Mouse (Mus musculus) myocyte (in vitro differentiated cells): Measurements from ENCODE around the gene Tchp.

Experiments
- CEBPB ChIP-seq: IDR thresholded peaks from 2 replicates; pipeline ENCODE4 v1.6.1; 2011; ENCODE audit warnings: mild to moderate bottlenecking, moderate library complexity; ENCODE audit not compliant: poor library complexity, insufficient read depth, severe bottlenecking
- E2F4 ChIP-seq: IDR thresholded peaks from one replicate; pipeline ENCODE4 v1.6.1; 2011; ENCODE audit warnings: mild to moderate bottlenecking, control low read depth, moderate library complexity; ENCODE audit not compliant: insufficient read depth
- MAX ChIP-seq: IDR thresholded peaks from one replicate; pipeline ENCODE4 v1.6.1; 2011; ENCODE audit warnings: low read depth, mild to moderate bottlenecking, control low read depth
- MYOD1 ChIP-seq, 3 experiments: IDR thresholded peaks; one replicate each; pipeline ENCODE4 v1.6.1; 2011; ENCODE audit warnings: control low read depth in 2 of 3, low read depth in 2 of 3, mild to moderate bottlenecking in 2 of 3, moderate library complexity in 1 of 3; ENCODE audit not compliant: insufficient read length in 2 of 3, control insufficient read depth in 1 of 3
- POLR2A ChIP-seq: IDR thresholded peaks from one replicate; pipeline ENCODE4 v1.6.1; 2011; ENCODE audit warnings: low read depth, mild to moderate bottlenecking, control low read depth, moderate library complexity; ENCODE audit not compliant: insufficient read length
- POLR2AphosphoS2 ChIP-seq: IDR thresholded peaks from one replicate; pipeline ENCODE4 v1.6.1; 2011; ENCODE audit warnings: low read depth, control low read depth; ENCODE audit not compliant: insufficient read length
- TCF12 ChIP-seq: IDR thresholded peaks from one replicate; pipeline ENCODE4 v1.6.1; 2011; ENCODE audit warnings: mild to moderate bottlenecking, control low read depth; ENCODE audit not compliant: poor library complexity, insufficient read depth, severe bottlenecking
- TCF3 ChIP-seq: IDR thresholded peaks from one replicate; pipeline ENCODE4 v1.6.1; 2011; ENCODE audit warnings: low read depth, control low read depth; ENCODE audit not compliant: insufficient read length
- USF1 ChIP-seq: IDR thresholded peaks from one replicate; pipeline ENCODE4 v1.6.1; 2011; ENCODE audit warnings: low read depth, mild to moderate bottlenecking, control low read depth, moderate library complexity

DNA sequence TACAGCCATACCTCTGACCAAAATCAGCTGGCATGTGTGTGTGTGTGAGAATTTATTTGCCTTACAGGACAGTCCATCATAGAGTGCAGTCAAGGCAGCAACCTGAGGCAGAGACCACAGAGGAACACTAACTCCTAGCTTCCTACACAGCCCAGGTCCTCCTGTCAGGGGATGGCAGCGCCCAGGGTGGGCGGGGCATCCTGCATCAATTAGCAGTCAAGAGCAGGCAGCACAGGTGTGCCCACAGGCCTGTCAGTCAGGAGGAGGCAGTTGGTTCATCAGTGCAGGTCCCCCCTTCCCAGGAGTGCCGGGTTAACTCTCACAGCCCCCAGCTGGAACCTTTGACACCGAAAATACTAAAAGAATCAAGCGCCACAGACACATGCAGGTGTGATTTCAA, 38.5 kb upstream of the Tchp start:
- TF ChIP-seq TCF3, result no peak
- no peak for TF ChIP-seq POLR2A
- TF ChIP-seq E2F4, result no peak
- TF ChIP-seq MAX, result no peak
- TF ChIP-seq POLR2AphosphoS2, result no peak
- TF ChIP-seq TCF12, result no peak
- TF ChIP-seq CEBPB, result no peak
- TF ChIP-seq USF1, result no peak
- no peak for TF ChIP-seq MYOD1 (IDR thresholded peaks at IDR 0.05; ENCODE audit: control insufficient read depth in 1 of 3, insufficient read length in 2 of 3, low read depth in 2 of 3)
